Mouse (Mus musculus) C2C12 (cell line): Measurements from ENCODE around the gene Slc1a7. TPM values are rescaled to one million over a fixed set of nuclear protein-coding genes. Genes with fewer than 3 reads are reported as not detected.

Source experiments
- H3K27me3 ChIP-seq: one replicate; pipeline ENCODE4 v1.6.1; 2011; ENCODE audit not compliant: control insufficient read depth, insufficient read depth, insufficient read length
- H3K36me3 ChIP-seq: one replicate; pipeline ENCODE4 v1.6.1; 2011; ENCODE audit not compliant: control insufficient read depth, insufficient read depth
- H3K4me3 ChIP-seq: one replicate; pipeline ENCODE4 v1.5.1; 2011; ENCODE audit warnings: mild to moderate bottlenecking, control low read depth; ENCODE audit not compliant: poor library complexity, insufficient read depth, severe bottlenecking
- H3K79me2 ChIP-seq: one replicate; pipeline ENCODE4 v1.6.1; 2011; ENCODE audit not compliant: control insufficient read depth, insufficient read depth
- H3K79me3 ChIP-seq: one replicate; pipeline ENCODE4 v1.6.1; 2011; ENCODE audit warnings: low read depth, control low read depth
- H3ac ChIP-seq: one replicate; pipeline ENCODE3; 2011; ENCODE audit warnings: low read depth; ENCODE audit not compliant: control insufficient read depth, insufficient read length
- CEBPB ChIP-seq: IDR thresholded peaks from one replicate; pipeline ENCODE4 v1.6.1; 2011; ENCODE audit warnings: low read depth, mild to moderate bottlenecking, control low read depth, moderate library complexity
- CTCF ChIP-seq: IDR thresholded peaks from one replicate; pipeline ENCODE4 v1.5.1; 2011; ENCODE audit not compliant: control insufficient read depth, insufficient read depth, insufficient read length
- FOSL1 ChIP-seq: IDR thresholded peaks from one replicate; pipeline ENCODE4 v1.8.0; 2011; ENCODE audit warnings: mild to moderate bottlenecking, low read length; ENCODE audit not compliant: poor library complexity, insufficient read depth, severe bottlenecking
- MAX ChIP-seq: IDR thresholded peaks from one replicate; pipeline ENCODE4 v1.6.1; 2011; ENCODE audit warnings: mild to moderate bottlenecking, control low read depth
- MYOD1 ChIP-seq: IDR thresholded peaks from one replicate; pipeline ENCODE4 v1.6.1; 2011; ENCODE audit warnings: low read depth; ENCODE audit not compliant: control insufficient read depth, insufficient read length
- MYOG ChIP-seq: IDR thresholded peaks from one replicate; pipeline ENCODE4 v1.6.1; 2011; ENCODE audit not compliant: control insufficient read depth, insufficient read length; ENCODE audit errors: extremely low read depth
- USF1 ChIP-seq: IDR thresholded peaks from one replicate; pipeline ENCODE4 v1.6.1; 2011; ENCODE audit warnings: low read depth, mild to moderate bottlenecking, control low read depth, moderate library complexity
- polyA plus RNA-seq: library from polyadenylated mRNA; unstranded; fragments of >200 nt; fragmentation: generic; extraction: Trizol; gene quantifications from one replicate; pipeline ENCODE4 v1.2.1, GENCODE M21; 2012; ENCODE audit warnings: missing spikeins

The Slc1a7 gene
- polyA plus RNA-seq, 1 experiment, result not detected

- TF ChIP-seq MAX (no peak), FOSL1 (no peak), CTCF (no peak), USF1 (no peak), CEBPB (no peak), MYOD1 (no peak), MYOG (no peak)
- Histone ChIP-seq H3K4me3 (no peak overlapping the region), H3K27me3 (peaks cover 7% of the 10 kb centered on the region), H3K79me3 (no peaks in the 10 kb centered on the region), H3K79me2 (no peaks in the 10 kb centered on the region), H3K36me3 (no peaks in the 10 kb centered on the region), H3ac (no peak overlapping the region)
Measured at GRCm38 (mm10) chr4:107958487-107958886, 9.6 kb upstream of the Slc1a7 start.

GRCm38 (mm10) chr4:107962044-107962732 lies 5.9 kb upstream of the Slc1a7 start:
- TF ChIP-seq MYOD1 (no peak), CTCF (no peak), MAX (no peak), CEBPB (no peak), MYOG (no peak)

GRCm38 (mm10) chr4:107962792-107963191 lies 5.3 kb upstream of the Slc1a7 start:
- Histone ChIP-seq H3K27me3 (peaks cover 7% of the 10 kb centered on the region), H3ac (no peak overlapping the region), H3K79me2 (no peaks in the 10 kb centered on the region), H3K79me3 (no peaks in the 10 kb centered on the region), H3K4me3 (no peak overlapping the region), H3K36me3 (no peaks in the 10 kb centered on the region)
- TF ChIP-seq MAX (no peak), MYOD1 (no peak), USF1 (no peak), CEBPB (no peak), CTCF (no peak), MYOG (no peak), FOSL1 (no peak)

More at GRCm38 (mm10) chr4:107962044-107962732, 5.9 kb upstream of the Slc1a7 start:
- no peaks in the 10 kb centered on the region for H3K79me3 ChIP-seq
- H3K79me2 ChIP-seq, result no peaks in the 10 kb centered on the region
- H3K36me3 ChIP-seq, result no peaks in the 10 kb centered on the region
- no peak overlapping the region for H3ac ChIP-seq
- no peak overlapping the region for H3K4me3 ChIP-seq
- H3K27me3 ChIP-seq, result peaks cover 7% of the 10 kb centered on the region

- H3K79me2 ChIP-seq, result no peaks in the 10 kb centered on the region
- H3K79me3 ChIP-seq, result no peaks in the 10 kb centered on the region
- TF ChIP-seq MYOG, result no peak
- no peak for TF ChIP-seq MAX
- TF ChIP-seq CEBPB, result no peak
- no peak for TF ChIP-seq FOSL1
- TF ChIP-seq USF1, result no peak
- no peak for TF ChIP-seq CTCF
- no peak for TF ChIP-seq MYOD1
- no peak overlapping the region for H3ac ChIP-seq
- H3K36me3 ChIP-seq, result no peaks in the 10 kb centered on the region
- H3K4me3 ChIP-seq, result no peak overlapping the region
- H3K27me3 ChIP-seq, result no peaks in the 10 kb centered on the region
Measured at GRCm38 (mm10) chr4:107966416-107967109, 1.6 kb upstream of the Slc1a7 start.

- H3K79me3 ChIP-seq, result no peaks in the 10 kb centered on the region
- no peaks in the 10 kb centered on the region for H3K27me3 ChIP-seq
- no peaks in the 10 kb centered on the region for H3K36me3 ChIP-seq
- no peaks in the 10 kb centered on the region for H3K79me2 ChIP-seq
- no peak for TF ChIP-seq CTCF
- H3K4me3 ChIP-seq, result no peak overlapping the region
- no peak overlapping the region for H3ac ChIP-seq
Measured at GRCm38 (mm10) chr4:107969781-107970180, 1.6 kb downstream of the Slc1a7 start.
